Mouse (Mus musculus) intestine, embryonic 14.5 days (tissue): ENCODE data around the gene Ogt. TPM values are rescaled to one million over a fixed set of nuclear protein-coding genes. Genes with fewer than 3 reads are reported as not detected.

ENCODE experiments used
- ATAC-seq: fragments of 200-750 bp; cut with Nextera tagmentation; replicated peaks from 2 replicates; pipeline ENCODE4 v1.8.0; 2017; ENCODE audit warnings: low read depth, moderate number of reproducible peaks, moderate TSS enrichment, moderate library complexity; ENCODE audit not compliant: low FRiP score, low TSS enrichment
- DNase-seq: peaks from one replicate; pipeline ENCODE4 v3.0.0-alpha.2; 2018; ENCODE audit warnings: low spot score
- H3K27ac ChIP-seq: fragments of 300-500 bp; sonication (generic); 2 replicates; pipeline ENCODE4 v1.5.1; 2014; ENCODE audit warnings: low read depth, mild to moderate bottlenecking, control low read depth
- H3K27me3 ChIP-seq: fragments of 300-500 bp; sonication (generic); replicated peaks from 2 replicates; pipeline ENCODE4 v1.6.1; 2014; ENCODE audit warnings: low read length, control low read depth; ENCODE audit not compliant: control insufficient read depth, insufficient read depth
- H3K36me3 ChIP-seq: fragments of 300-500 bp; sonication (generic); 2 replicates; pipeline ENCODE4 v1.6.1; 2014; ENCODE audit warnings: low read length, control low read depth; ENCODE audit not compliant: control insufficient read depth, insufficient read depth
- H3K4me1 ChIP-seq: fragments of 300-500 bp; sonication (generic); replicated peaks from 2 replicates; pipeline ENCODE4 v1.6.1; 2014; ENCODE audit warnings: low read length, control low read depth, mixed read lengths; ENCODE audit not compliant: control insufficient read depth, insufficient read depth
- H3K4me2 ChIP-seq: fragments of 300-500 bp; sonication (generic); 2 replicates; pipeline ENCODE4 v1.6.1; 2014; ENCODE audit warnings: low read length
- H3K4me3 ChIP-seq: fragments of 300-500 bp; sonication (generic); 2 replicates; pipeline ENCODE4 v1.5.1; 2014; ENCODE audit warnings: low read depth, low read length, control low read depth, mixed read lengths
- H3K9ac ChIP-seq: fragments of 300-500 bp; sonication (generic); 2 replicates; pipeline ENCODE4 v1.6.1; 2014; ENCODE audit warnings: mild to moderate bottlenecking, low read length
- H3K9me3 ChIP-seq: fragments of 300-500 bp; sonication (generic); 2 replicates; pipeline ENCODE4 v1.6.1; 2016; ENCODE audit warnings: low read length, control low read depth; ENCODE audit not compliant: control insufficient read depth
- WGBS: fragments of 180-500 bp; shearing (Covaris S2); extraction: QIAGEN DNeasy Blood & Tissue Kit; methylation state at CpG from one replicate; pipeline ENCODE4 v1.1.7; 2014; 5-methylcytosine and 5-hydroxymethylcytosine counted together
- polyA plus RNA-seq: library from polyadenylated mRNA; unstranded; fragments of >200 nt; fragmentation: Nextera tagmentation; extraction: Ambion mirVana; gene quantifications from 2 replicates; pipeline ENCODE4 v1.2.1, GENCODE M21; 2014

Ogt gene
- polyA plus RNA-seq = 181 and 194 TPM in 2 replicates

- 9% methylated on average over 23 of the region's 24 CpGs for WGBS
- Histone ChIP-seq H3K4me1 (0 out of 2 replicates have a peak, but pooled peaks cover 4% of the 10 kb centered on the region), H3K4me2 (peak within 1 kb of the TSS; percentile 68), H3K9me3 (no peaks in the 10 kb centered on the region), H3K27ac (peak within 1 kb of the TSS; percentile 80), H3K4me3 (peak within 1 kb of the TSS; percentile 69), H3K9ac (peak within 1 kb of the TSS; percentile 84), H3K27me3 (0 out of 2 replicates have a peak, but pooled peaks cover 11% of the 10 kb centered on the region), H3K36me3 (no peaks in the 10 kb centered on the region)
- DNase-seq (peak; percentile 91), ATAC-seq (peak; percentile 91)
Observed at GRCm38 (mm10) chrX:101639741-101640166, at the start of gene Ogt. Gene Ogt (plus strand): TSS chrX:101640060.

GRCm38 (mm10) chrX:101616183-101616582 lies 23.7 kb upstream of the Ogt start:
- Histone ChIP-seq H3K27me3 (0 out of 2 replicates have a peak, but pooled peaks cover 4% of the 10 kb centered on the region), H3K27ac (no peak overlapping the region), H3K36me3 (no peaks in the 10 kb centered on the region), H3K9me3 (no peaks in the 10 kb centered on the region), H3K9ac (no peak overlapping the region), H3K4me3 (no peak overlapping the region), H3K4me2 (no peak overlapping the region), H3K4me1 (no peaks in the 10 kb centered on the region)
- ATAC-seq = no peak
- WGBS = 87% methylated on average over 3 of the region's 3 CpGs
- no peak for DNase-seq

- Histone ChIP-seq H3K9me3 (no peaks in the 10 kb centered on the region), H3K27ac (no peak overlapping the region), H3K36me3 (no peaks in the 10 kb centered on the region), H3K27me3 (0 out of 2 replicates have a peak, but pooled peaks cover 4% of the 10 kb centered on the region), H3K4me1 (no peaks in the 10 kb centered on the region), H3K4me3 (no peak overlapping the region), H3K4me2 (no peak overlapping the region), H3K9ac (no peak overlapping the region)
- WGBS = 66% methylated on average over 10 of the region's 10 CpGs
- DNase-seq (no peak), ATAC-seq (no peak)
Observed at GRCm38 (mm10) chrX:101617889-101618288, 22.0 kb upstream of the Ogt start.

GRCm38 (mm10) chrX:101620317-101620716 lies 19.5 kb upstream of the Ogt start:
- no peak overlapping the region for H3K4me2 ChIP-seq
- no peak overlapping the region for H3K9ac ChIP-seq
- WGBS = 58% methylated on average over 6 of the region's 6 CpGs
- H3K4me3 ChIP-seq = no peak overlapping the region
- no peaks in the 10 kb centered on the region for H3K4me1 ChIP-seq
- H3K9me3 ChIP-seq = no peaks in the 10 kb centered on the region
- no peaks in the 10 kb centered on the region for H3K27me3 ChIP-seq
- ATAC-seq (no peak), DNase-seq (no peak)
- no peak overlapping the region for H3K27ac ChIP-seq
- no peaks in the 10 kb centered on the region for H3K36me3 ChIP-seq

- H3K27me3 ChIP-seq = no peaks in the 10 kb centered on the region
Observed at GRCm38 (mm10) chrX:101622539-101622938, 17.3 kb upstream of the Ogt start.

GRCm38 (mm10) chrX:101636821-101637525 lies 2.9 kb upstream of the Ogt start:
- Histone ChIP-seq H3K36me3 (no peaks in the 10 kb centered on the region), H3K9me3 (no peaks in the 10 kb centered on the region), H3K27me3 (0 out of 2 replicates have a peak, but pooled peaks cover 11% of the 10 kb centered on the region), H3K4me1 (no peaks in the 10 kb centered on the region), H3K27ac (no peak overlapping the region), H3K9ac (no peak overlapping the region), H3K4me3 (no peak overlapping the region), H3K4me2 (no peak overlapping the region)
- DNase-seq (no peak), ATAC-seq (no peak)
- 52% methylated on average over 7 of the region's 9 CpGs for WGBS

More at GRCm38 (mm10) chrX:101622539-101622938, 17.3 kb upstream of the Ogt start:
- no peaks in the 10 kb centered on the region for H3K36me3 ChIP-seq
- WGBS = 43% methylated on average over 3 of the region's 3 CpGs
- no peak overlapping the region for H3K4me2 ChIP-seq
- DNase-seq = no peak
- no peaks in the 10 kb centered on the region for H3K4me1 ChIP-seq
- no peak overlapping the region for H3K27ac ChIP-seq
- H3K9me3 ChIP-seq = no peaks in the 10 kb centered on the region
- H3K4me3 ChIP-seq = no peak overlapping the region
- H3K9ac ChIP-seq = no peak overlapping the region
- ATAC-seq = no peak

GRCm38 (mm10) chrX:101638856-101639255 lies 1.0 kb upstream of the Ogt start:
- 29% methylated on average over 3 of the region's 3 CpGs for WGBS
- H3K4me2 ChIP-seq = peak overlapping the region; percentile 50
- H3K4me1 ChIP-seq = 0 out of 2 replicates have a peak, but pooled peaks cover 4% of the 10 kb centered on the region
- H3K9me3 ChIP-seq = no peaks in the 10 kb centered on the region
- no peak overlapping the region for H3K9ac ChIP-seq
- H3K27me3 ChIP-seq = 0 out of 2 replicates have a peak, but pooled peaks cover 11% of the 10 kb centered on the region
- no peaks in the 10 kb centered on the region for H3K36me3 ChIP-seq
- DNase-seq (no peak), ATAC-seq (no peak)
- peak overlapping the region; percentile 69; the same call in 1 of the 2 replicates for H3K4me3 ChIP-seq
- no peak overlapping the region; the same call in 1 of the 2 replicates for H3K27ac ChIP-seq

GRCm38 (mm10) chrX:101639306-101639705 lies 554 bp upstream of the Ogt start:
- Histone ChIP-seq H3K9ac (peak overlapping the region; percentile 34; the same call in 1 of the 2 replicates), H3K27ac (peak overlapping the region; percentile 47; the same call in 1 of the 2 replicates), H3K9me3 (no peaks in the 10 kb centered on the region), H3K4me3 (peak overlapping the region; percentile 69), H3K4me2 (peak overlapping the region; percentile 50), H3K27me3 (0 out of 2 replicates have a peak, but pooled peaks cover 11% of the 10 kb centered on the region), H3K36me3 (no peaks in the 10 kb centered on the region), H3K4me1 (0 out of 2 replicates have a peak, but pooled peaks cover 4% of the 10 kb centered on the region)
- DNase-seq (peak; percentile 57), ATAC-seq (no peak)
- WGBS = 16% methylated on average over 13 of the region's 13 CpGs
